Mouse (Mus musculus): ENCODE measurements around the gene Tusc2. TPM values are rescaled to one million over a fixed set of nuclear protein-coding genes. Genes with fewer than 3 reads are reported as not detected.

Gene Tusc2
- polyA plus RNA-seq, 1 experiment from 2014 or later = 126 TPM

GRCm38 (mm10) chr9:107607036-107607435 lies 44.0 kb downstream of the Tusc2 start:
- Histone ChIP-seq H3K36me3 (ENCODE audit: control insufficient read depth, insufficient read depth, low read length) (no peaks in the 10 kb centered on the region), H3K4me1 (ENCODE audit: control insufficient read depth, insufficient read depth, low read length) (peaks cover 21% of the 10 kb centered on the region), H3K9ac (replicated peaks; ENCODE audit: low read depth, low read length) (no peak overlapping the region), H3K9me3 (ENCODE audit: control insufficient read depth, low read length) (no peaks in the 10 kb centered on the region), H3K27me3 (ENCODE audit: control insufficient read depth, insufficient read depth, low read length) (no peaks in the 10 kb centered on the region), H3K27ac (ENCODE audit: low read depth, low read length) (no peak overlapping the region), H3K4me3 (ENCODE audit: low read depth, low read length) (no peak overlapping the region), H3K4me2 (ENCODE audit: low read depth, low read length) (no peak overlapping the region)
- no peak for ATAC-seq (ENCODE audit: low read depth)
- 62% methylated on average over 2 of the region's 2 CpGs for WGBS

GRCm38 (mm10) chr9:107607653-107608245 lies 44.7 kb downstream of the Tusc2 start:
- H3K4me2 ChIP-seq (ENCODE audit: low read depth, low read length) = no peak overlapping the region
- ATAC-seq (ENCODE audit: low read depth) = no peak
- H3K27ac ChIP-seq (ENCODE audit: low read depth, low read length) = no peak overlapping the region
- 54% methylated on average over 9 of the region's 9 CpGs for WGBS
- no peaks in the 10 kb centered on the region for H3K36me3 ChIP-seq (ENCODE audit: control insufficient read depth, insufficient read depth, low read length)
- H3K9me3 ChIP-seq (ENCODE audit: control insufficient read depth, low read length) = no peaks in the 10 kb centered on the region
- H3K9ac ChIP-seq (replicated peaks; ENCODE audit: low read depth, low read length) = no peak overlapping the region
- H3K27me3 ChIP-seq (ENCODE audit: control insufficient read depth, insufficient read depth, low read length) = no peaks in the 10 kb centered on the region
- peaks cover 26% of the 10 kb centered on the region for H3K4me1 ChIP-seq (ENCODE audit: control insufficient read depth, insufficient read depth, low read length)
- H3K4me3 ChIP-seq (ENCODE audit: low read depth, low read length) = no peak overlapping the region

GRCm38 (mm10) chr9:107608741-107609432 lies 45.8 kb downstream of the Tusc2 start, which contains the start of gene Sema3b:
Gene Sema3b (minus strand): TSS chr9:107609229.
- Histone ChIP-seq H3K4me1 (ENCODE audit: control insufficient read depth, insufficient read depth, low read length) (peaks cover 32% of the 10 kb centered on the region), H3K4me3 (ENCODE audit: low read depth, low read length) (no peak within 1 kb of the TSS), H3K4me2 (ENCODE audit: low read depth, low read length) (no peak within 1 kb of the TSS), H3K27ac (ENCODE audit: low read depth, low read length) (no peak within 1 kb of the TSS), H3K36me3 (ENCODE audit: control insufficient read depth, insufficient read depth, low read length) (no peaks in the 10 kb centered on the region; the same call in 1 of the 2 replicates), H3K9ac (replicated peaks; ENCODE audit: low read depth, low read length) (no peak within 1 kb of the TSS), H3K9me3 (ENCODE audit: control insufficient read depth, low read length) (no peaks in the 10 kb centered on the region), H3K27me3 (ENCODE audit: control insufficient read depth, insufficient read depth, low read length) (no peaks in the 10 kb centered on the region)
- WGBS = 43% methylated on average over 11 of the region's 12 CpGs
- ATAC-seq (ENCODE audit: low read depth) = no peak

- 77% methylated on average over 4 of the region's 4 CpGs for WGBS
- Histone ChIP-seq H3K4me2 (ENCODE audit: low read depth, low read length) (no peak overlapping the region), H3K4me1 (ENCODE audit: control insufficient read depth, insufficient read depth, low read length) (peaks cover 29% of the 10 kb centered on the region), H3K27ac (ENCODE audit: low read depth, low read length) (no peak overlapping the region), H3K27me3 (ENCODE audit: control insufficient read depth, insufficient read depth, low read length) (no peaks in the 10 kb centered on the region), H3K9ac (replicated peaks; ENCODE audit: low read depth, low read length) (no peak overlapping the region), H3K36me3 (ENCODE audit: control insufficient read depth, insufficient read depth, low read length) (peaks cover 3% of the 10 kb centered on the region; the same call in 1 of the 2 replicates), H3K4me3 (ENCODE audit: low read depth, low read length) (no peak overlapping the region), H3K9me3 (ENCODE audit: control insufficient read depth, low read length) (no peaks in the 10 kb centered on the region)
- no peak for ATAC-seq (ENCODE audit: low read depth)
These were observed 46.4 kb downstream of the Tusc2 start for GRCm38 (mm10) chr9:107609433-107609830.

- Histone ChIP-seq H3K36me3 (ENCODE audit: control insufficient read depth, insufficient read depth, low read length) (peaks cover 21% of the 10 kb centered on the region), H3K4me1 (ENCODE audit: control insufficient read depth, insufficient read depth, low read length) (peaks cover 24% of the 10 kb centered on the region), H3K27ac (ENCODE audit: low read depth, low read length) (peak overlapping the region; percentile 99), H3K4me2 (ENCODE audit: low read depth, low read length) (peak overlapping the region; percentile 66), H3K27me3 (ENCODE audit: control insufficient read depth, insufficient read depth, low read length) (no peaks in the 10 kb centered on the region), H3K9ac (replicated peaks; ENCODE audit: low read depth, low read length) (peak overlapping the region; percentile 82), H3K4me3 (ENCODE audit: low read depth, low read length) (peak overlapping the region; percentile 27), H3K9me3 (ENCODE audit: control insufficient read depth, low read length) (no peaks in the 10 kb centered on the region)
- ATAC-seq (ENCODE audit: low read depth) = no peak
- 65% methylated on average over 6 of the region's 6 CpGs for WGBS
These were observed 48.6 kb downstream of the Tusc2 start for GRCm38 (mm10) chr9:107611456-107612190.

- H3K9ac ChIP-seq (replicated peaks; ENCODE audit: low read depth, low read length) = peak overlapping the region; percentile 82
- peak overlapping the region; percentile 66 for H3K4me2 ChIP-seq (ENCODE audit: low read depth, low read length)
- H3K27ac ChIP-seq (ENCODE audit: low read depth, low read length) = peak overlapping the region; percentile 99
- peaks cover 24% of the 10 kb centered on the region for H3K4me1 ChIP-seq (ENCODE audit: control insufficient read depth, insufficient read depth, low read length)
- H3K27me3 ChIP-seq (ENCODE audit: control insufficient read depth, insufficient read depth, low read length) = no peaks in the 10 kb centered on the region
- H3K9me3 ChIP-seq (ENCODE audit: control insufficient read depth, low read length) = no peaks in the 10 kb centered on the region
- WGBS = 1% methylated on average over 44 of the region's 48 CpGs
- H3K4me3 ChIP-seq (ENCODE audit: low read depth, low read length) = peak overlapping the region; percentile 27
- H3K36me3 ChIP-seq (ENCODE audit: control insufficient read depth, insufficient read depth, low read length) = peaks cover 25% of the 10 kb centered on the region
- ATAC-seq (ENCODE audit: low read depth) = peak; percentile 94
These were observed 49.3 kb downstream of the Tusc2 start for GRCm38 (mm10) chr9:107612191-107612944.

- peaks cover 18% of the 10 kb centered on the region for H3K4me1 ChIP-seq (ENCODE audit: control insufficient read depth, insufficient read depth, low read length)
- H3K36me3 ChIP-seq (ENCODE audit: control insufficient read depth, insufficient read depth, low read length) = peaks cover 32% of the 10 kb centered on the region
- H3K4me3 ChIP-seq (ENCODE audit: low read depth, low read length) = peak overlapping the region; percentile 27
- peak overlapping the region; percentile 82 for H3K9ac ChIP-seq (replicated peaks; ENCODE audit: low read depth, low read length)
- WGBS = 10% methylated on average over 12 of the region's 12 CpGs
- peak overlapping the region; percentile 66 for H3K4me2 ChIP-seq (ENCODE audit: low read depth, low read length)
- H3K27me3 ChIP-seq (ENCODE audit: control insufficient read depth, insufficient read depth, low read length) = no peaks in the 10 kb centered on the region
- peak overlapping the region; percentile 99 for H3K27ac ChIP-seq (ENCODE audit: low read depth, low read length)
- ATAC-seq (ENCODE audit: low read depth) = peak; percentile 35; the same call in 1 of the 2 replicates
- H3K9me3 ChIP-seq (ENCODE audit: control insufficient read depth, low read length) = no peaks in the 10 kb centered on the region
These were observed 50.0 kb downstream of the Tusc2 start for GRCm38 (mm10) chr9:107612945-107613569.

- Histone ChIP-seq H3K36me3 (ENCODE audit: control insufficient read depth, insufficient read depth, low read length) (peaks cover 40% of the 10 kb centered on the region), H3K27me3 (ENCODE audit: control insufficient read depth, insufficient read depth, low read length) (no peaks in the 10 kb centered on the region), H3K9me3 (ENCODE audit: control insufficient read depth, low read length) (no peaks in the 10 kb centered on the region), H3K4me2 (ENCODE audit: low read depth, low read length) (no peak overlapping the region), H3K9ac (replicated peaks; ENCODE audit: low read depth, low read length) (no peak overlapping the region), H3K27ac (ENCODE audit: low read depth, low read length) (no peak overlapping the region), H3K4me1 (ENCODE audit: control insufficient read depth, insufficient read depth, low read length) (peaks cover 20% of the 10 kb centered on the region), H3K4me3 (ENCODE audit: low read depth, low read length) (no peak overlapping the region)
- no peak for ATAC-seq (ENCODE audit: low read depth)
- WGBS = 53% methylated on average over 4 of the region's 4 CpGs
These were observed 52.0 kb downstream of the Tusc2 start for GRCm38 (mm10) chr9:107615035-107615434.
